Mouse (Mus musculus) brain, embryonic 14.5 days (tissue): ENCODE results near the gene Rab27a.

Source experiments
- CTCF ChIP-seq: fragments of 200-500 bp; IDR thresholded peaks from 2 replicates; pipeline ENCODE4 v1.5.1; 2012; ENCODE audit warnings: inconsistent platforms, mild to moderate bottlenecking, moderate library complexity, borderline replicate concordance; ENCODE audit not compliant: insufficient read depth, insufficient read length; ENCODE audit errors: extremely low read depth
- POLR2A ChIP-seq: fragments of 200-500 bp; IDR thresholded peaks from 2 replicates; pipeline ENCODE4 v1.6.1; 2012; ENCODE audit warnings: mild to moderate bottlenecking, inconsistent platforms, borderline replicate concordance; ENCODE audit not compliant: poor library complexity, insufficient read depth, insufficient read length, severe bottlenecking; ENCODE audit errors: extremely low read depth

DNA sequence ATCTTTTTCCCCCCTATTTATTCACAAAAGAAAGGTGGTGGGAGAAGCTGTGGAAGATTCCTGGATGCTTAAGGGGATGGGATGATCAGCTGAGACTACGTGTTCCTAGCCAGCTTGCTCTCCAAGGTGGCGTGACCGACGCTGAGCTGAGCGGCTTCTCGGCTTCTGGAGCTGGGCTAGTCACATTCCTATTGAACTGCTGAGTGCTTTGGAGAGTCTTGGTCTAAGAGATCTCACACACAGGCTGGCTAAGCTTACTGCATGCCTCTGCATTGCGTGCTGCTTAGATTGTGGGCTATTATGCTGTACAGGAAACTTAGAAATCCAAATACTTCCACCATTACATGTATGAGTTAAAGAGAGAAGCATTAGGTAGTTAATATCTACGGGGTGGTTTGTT, 40.6 kb upstream of the Rab27a start:
- TF ChIP-seq CTCF (no peak), POLR2A (no peak)
